Mouse (Mus musculus) kidney, embryonic 15.5 days (tissue): ENCODE measurements at regions not wholly inside any gene's neighbourhood (a gene's known extent, or its start where the extent isn't known, plus 50 kb on each side); places are given as distances from the start of the nearest gene placed in this dataset.

Source experiments
- ATAC-seq: fragments of 200-750 bp; cut with Nextera tagmentation; replicated peaks from 2 replicates; pipeline ENCODE4 v1.8.0; 2017; ENCODE audit warnings: moderate TSS enrichment; ENCODE audit not compliant: low FRiP score
- H3K27ac ChIP-seq: fragments of 300-500 bp; sonication (generic); 2 replicates; pipeline ENCODE4 v1.5.1; 2015; ENCODE audit warnings: mild to moderate bottlenecking, inconsistent platforms
- H3K27me3 ChIP-seq: fragments of 300-500 bp; sonication (generic); 2 replicates; pipeline ENCODE4 v1.6.1; 2015; ENCODE audit warnings: inconsistent platforms
- H3K36me3 ChIP-seq: fragments of 300-500 bp; sonication (generic); 2 replicates; pipeline ENCODE4 v1.6.1; 2015; ENCODE audit warnings: inconsistent platforms
- H3K4me1 ChIP-seq: fragments of 300-500 bp; sonication (generic); 2 replicates; pipeline ENCODE4 v1.6.1; 2015; ENCODE audit warnings: inconsistent platforms
- H3K4me2 ChIP-seq: fragments of 300-500 bp; sonication (generic); 2 replicates; pipeline ENCODE4 v1.6.1; 2015; ENCODE audit warnings: moderate library complexity, mild to moderate bottlenecking, inconsistent platforms
- H3K4me3 ChIP-seq: fragments of 300-500 bp; sonication (generic); replicated peaks from 2 replicates; pipeline ENCODE4 v1.5.1; 2015; ENCODE audit warnings: mild to moderate bottlenecking, inconsistent platforms
- H3K9ac ChIP-seq: fragments of 300-500 bp; sonication (generic); 2 replicates; pipeline ENCODE4 v1.6.1; 2015; ENCODE audit warnings: mild to moderate bottlenecking, inconsistent platforms
- H3K9me3 ChIP-seq: fragments of 300-500 bp; sonication (generic); replicated peaks from 2 replicates; pipeline ENCODE4 v1.6.1; 2016; ENCODE audit warnings: inconsistent platforms
- WGBS: fragments of 180-500 bp; shearing (Covaris S2); methylation state at CpG from one replicate; pipeline ENCODE4 v1.1.7; 2015; ENCODE audit warnings: mixed read lengths; 5-methylcytosine and 5-hydroxymethylcytosine counted together

GRCm38 (mm10) chr15:5464732-5465131 lies 220.7 kb upstream of the Ptger4 start:
- Histone ChIP-seq H3K27me3 (no peaks in the 10 kb centered on the region), H3K4me2 (no peak overlapping the region), H3K27ac (no peak overlapping the region), H3K36me3 (no peaks in the 10 kb centered on the region), H3K4me3 (no peak overlapping the region), H3K4me1 (no peaks in the 10 kb centered on the region), H3K9me3 (no peaks in the 10 kb centered on the region), H3K9ac (no peak overlapping the region)
- ATAC-seq = no peak
- WGBS = 93% methylated on average over 5 of the region's 5 CpGs

DNA sequence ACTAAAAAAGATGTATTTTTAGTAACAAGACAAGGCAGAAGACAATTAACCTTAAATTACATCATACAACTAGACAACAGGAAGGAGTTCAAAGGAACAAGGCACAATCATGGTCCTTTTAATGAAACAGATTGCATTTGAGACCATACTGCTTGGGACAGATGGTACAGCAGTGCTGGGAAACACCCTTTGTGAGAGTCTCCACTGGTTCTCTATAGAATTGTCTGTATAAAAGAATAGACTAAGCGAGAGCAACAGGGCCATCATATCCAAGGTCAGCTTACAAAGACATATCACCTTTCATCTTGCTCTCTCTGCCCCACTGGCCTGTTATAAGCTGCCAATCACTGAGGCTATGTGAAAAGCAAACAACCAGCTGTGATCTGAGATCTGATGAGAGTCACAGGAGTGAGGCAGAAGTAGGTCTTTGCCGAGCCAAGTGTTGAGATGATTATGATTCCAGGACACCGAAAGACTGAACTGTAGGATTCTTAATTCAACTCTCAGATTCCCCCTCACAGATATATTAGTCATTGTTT lies 224.6 kb upstream of the Ptger4 start:
- Histone ChIP-seq H3K27ac (no peak overlapping the region), H3K9ac (no peak overlapping the region), H3K4me3 (no peak overlapping the region), H3K4me2 (no peak overlapping the region), H3K36me3 (no peaks in the 10 kb centered on the region), H3K27me3 (no peaks in the 10 kb centered on the region), H3K9me3 (no peaks in the 10 kb centered on the region), H3K4me1 (no peaks in the 10 kb centered on the region)
- WGBS = 38% methylated on average over 3 of the region's 3 CpGs
- ATAC-seq = no peak

DNA sequence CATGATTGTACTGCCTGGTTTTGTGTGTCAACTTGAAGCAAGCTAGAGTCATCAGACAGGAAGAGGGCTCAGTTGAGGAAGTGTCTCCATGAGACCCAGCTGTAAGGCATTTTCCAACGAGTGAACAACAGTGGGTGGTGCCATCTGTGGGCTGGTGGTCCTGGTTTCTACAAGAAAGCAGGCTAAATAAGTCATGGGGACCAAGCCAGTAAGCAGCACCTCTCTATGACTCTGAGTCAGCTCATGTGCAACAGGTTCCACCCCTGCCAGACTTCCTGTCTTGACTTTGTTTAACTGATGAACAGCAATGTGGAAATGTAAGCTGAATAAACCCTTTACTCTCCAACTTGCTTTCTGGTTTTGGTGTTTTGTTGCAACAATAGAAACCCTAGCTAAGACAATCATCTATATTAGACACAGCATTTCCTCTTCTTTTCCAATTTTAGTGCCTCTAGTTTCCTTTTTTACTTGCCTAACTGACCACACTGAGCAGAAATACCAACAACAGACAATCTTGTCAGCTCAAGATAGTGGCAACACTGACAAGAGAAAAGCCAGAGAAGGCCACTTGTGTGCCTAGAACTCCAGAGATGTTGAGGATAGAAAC lies 231.5 kb upstream of the Ptger4 start:
- Histone ChIP-seq H3K4me2 (no peak overlapping the region), H3K36me3 (no peaks in the 10 kb centered on the region), H3K9ac (no peak overlapping the region), H3K9me3 (no peaks in the 10 kb centered on the region), H3K27ac (no peak overlapping the region), H3K4me3 (no peak overlapping the region), H3K27me3 (no peaks in the 10 kb centered on the region), H3K4me1 (no peaks in the 10 kb centered on the region)
- WGBS = 45% methylated on average over 1 of the region's 1 CpGs
- ATAC-seq = no peak

DNA sequence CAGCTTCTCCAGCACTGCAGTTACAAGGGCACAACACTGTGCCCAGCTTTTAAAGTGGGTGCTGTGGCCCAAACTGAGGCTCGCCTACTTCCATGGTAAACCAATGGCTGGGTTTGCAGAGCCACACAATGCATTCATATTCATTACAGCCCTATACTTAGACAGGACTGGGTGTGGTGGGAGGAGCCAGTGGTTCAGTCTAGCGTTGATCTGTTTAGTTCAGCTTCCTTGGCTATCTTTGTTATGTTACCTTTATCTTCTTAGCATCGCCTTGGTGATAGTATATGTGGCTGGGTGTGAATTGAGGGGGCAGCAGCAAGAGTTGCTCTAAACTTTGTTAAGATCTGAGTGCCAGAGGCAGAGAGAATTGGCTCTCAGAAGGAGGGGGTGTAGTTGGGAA lies 249.3 kb upstream of the Ptger4 start:
- Histone ChIP-seq H3K4me3 (no peak overlapping the region), H3K27ac (no peak overlapping the region), H3K9me3 (no peaks in the 10 kb centered on the region), H3K36me3 (no peaks in the 10 kb centered on the region), H3K4me1 (no peaks in the 10 kb centered on the region), H3K4me2 (no peak overlapping the region), H3K27me3 (no peaks in the 10 kb centered on the region), H3K9ac (no peak overlapping the region)
- 76% methylated on average over 3 of the region's 3 CpGs for WGBS
- no peak for ATAC-seq

GRCm38 (mm10) chr15:5495187-5495849 lies 251.3 kb upstream of the Ptger4 start:
- ATAC-seq = no peak

GRCm38 (mm10) chr15:5495954-5496353 lies 252.0 kb upstream of the Ptger4 start:
- H3K36me3 ChIP-seq = no peaks in the 10 kb centered on the region
- no peaks in the 10 kb centered on the region for H3K4me1 ChIP-seq
- H3K4me3 ChIP-seq = no peak overlapping the region
- no peak overlapping the region for H3K9ac ChIP-seq
- no peak overlapping the region for H3K27ac ChIP-seq
- no peaks in the 10 kb centered on the region for H3K9me3 ChIP-seq
- no peak for ATAC-seq
- H3K27me3 ChIP-seq = no peaks in the 10 kb centered on the region
- no peak overlapping the region for H3K4me2 ChIP-seq
- WGBS = 91% methylated on average over 2 of the region's 2 CpGs

More at GRCm38 (mm10) chr15:5495187-5495849, 251.3 kb upstream of the Ptger4 start:
- Histone ChIP-seq H3K27me3 (no peaks in the 10 kb centered on the region), H3K27ac (no peak overlapping the region), H3K4me3 (no peak overlapping the region), H3K4me1 (no peaks in the 10 kb centered on the region), H3K9ac (no peak overlapping the region), H3K36me3 (no peaks in the 10 kb centered on the region), H3K9me3 (no peaks in the 10 kb centered on the region), H3K4me2 (no peak overlapping the region)
- 84% methylated on average over 8 of the region's 8 CpGs for WGBS

DNA sequence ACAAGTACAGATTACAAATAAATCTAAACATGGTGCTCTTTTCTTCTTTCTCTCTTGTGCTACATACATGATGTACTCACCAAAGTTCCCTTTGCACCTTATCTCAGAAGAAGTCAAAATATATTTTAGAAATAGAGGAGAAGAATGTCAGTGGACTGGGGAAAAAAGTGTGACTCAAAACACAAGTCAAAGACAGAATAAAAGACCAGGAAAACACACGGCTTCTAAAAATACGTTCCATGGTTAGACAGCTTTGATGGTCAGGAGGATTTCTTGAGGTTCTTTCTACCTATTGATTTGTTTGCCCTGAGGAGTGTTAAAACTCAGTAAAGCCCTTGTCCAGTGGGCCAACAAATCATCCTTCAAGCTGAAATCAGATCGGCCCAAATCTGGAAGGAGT lies 260.5 kb upstream of the Ptger4 start:
- H3K4me3 ChIP-seq = no peak overlapping the region
- ATAC-seq = no peak
- no peak overlapping the region for H3K27ac ChIP-seq
- no peak overlapping the region for H3K4me2 ChIP-seq
- no peaks in the 10 kb centered on the region for H3K36me3 ChIP-seq
- H3K9ac ChIP-seq = no peak overlapping the region
- 44% methylated on average over 3 of the region's 3 CpGs for WGBS
- no peaks in the 10 kb centered on the region for H3K9me3 ChIP-seq
- no peaks in the 10 kb centered on the region for H3K4me1 ChIP-seq
- no peaks in the 10 kb centered on the region for H3K27me3 ChIP-seq

DNA sequence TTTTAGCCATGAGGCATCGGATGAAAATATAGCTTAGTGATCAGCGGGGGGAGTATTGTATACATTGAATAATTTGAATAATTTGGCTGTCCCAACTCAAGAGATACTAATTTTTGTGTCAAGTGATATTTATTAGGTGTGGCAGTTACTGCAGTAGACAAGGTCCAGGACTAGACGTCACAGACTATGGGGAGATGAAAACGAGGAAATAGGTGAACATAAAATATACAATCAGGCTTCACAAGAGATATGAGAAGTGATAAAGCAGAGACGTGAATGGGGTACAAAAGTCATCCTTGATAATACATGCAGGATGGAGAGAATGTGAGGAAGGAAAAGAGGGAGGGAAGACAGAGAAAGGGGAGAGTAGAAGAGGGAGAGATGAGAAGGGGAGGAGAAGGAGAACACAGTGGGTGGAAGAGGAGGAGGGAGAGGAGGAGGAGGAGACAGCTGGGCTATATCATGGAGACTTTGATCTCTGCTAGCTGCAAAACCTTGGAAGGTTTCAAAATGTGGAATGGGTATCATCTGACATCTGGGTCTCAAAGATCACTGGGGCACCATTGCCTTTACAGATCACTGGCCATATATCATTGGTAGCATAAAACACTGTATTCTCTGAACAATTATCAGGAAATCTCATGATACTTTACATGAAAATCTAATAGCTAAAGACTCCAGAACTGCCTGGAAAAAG lies 263.0 kb upstream of the Ptger4 start:
- H3K27me3 ChIP-seq = no peaks in the 10 kb centered on the region

GRCm38 (mm10) chr15:5507545-5507913 lies 263.5 kb upstream of the Ptger4 start:
- no peaks in the 10 kb centered on the region for H3K27me3 ChIP-seq
- no peaks in the 10 kb centered on the region for H3K9me3 ChIP-seq
- no peak overlapping the region for H3K4me2 ChIP-seq
- H3K27ac ChIP-seq = no peak overlapping the region
- H3K36me3 ChIP-seq = no peaks in the 10 kb centered on the region
- no peak for ATAC-seq
- H3K4me1 ChIP-seq = no peaks in the 10 kb centered on the region
- 70% methylated on average over 3 of the region's 3 CpGs for WGBS
- no peak overlapping the region for H3K4me3 ChIP-seq
- no peak overlapping the region for H3K9ac ChIP-seq

More for the DNA sequence above, 263.0 kb upstream of the Ptger4 start:
- H3K27ac ChIP-seq = no peak overlapping the region
- H3K4me2 ChIP-seq = no peak overlapping the region
- no peaks in the 10 kb centered on the region for H3K4me1 ChIP-seq
- no peak for ATAC-seq
- no peaks in the 10 kb centered on the region for H3K36me3 ChIP-seq
- H3K4me3 ChIP-seq = no peak overlapping the region
- H3K9ac ChIP-seq = no peak overlapping the region
- no peaks in the 10 kb centered on the region for H3K9me3 ChIP-seq
- 62% methylated on average over 5 of the region's 5 CpGs for WGBS

DNA sequence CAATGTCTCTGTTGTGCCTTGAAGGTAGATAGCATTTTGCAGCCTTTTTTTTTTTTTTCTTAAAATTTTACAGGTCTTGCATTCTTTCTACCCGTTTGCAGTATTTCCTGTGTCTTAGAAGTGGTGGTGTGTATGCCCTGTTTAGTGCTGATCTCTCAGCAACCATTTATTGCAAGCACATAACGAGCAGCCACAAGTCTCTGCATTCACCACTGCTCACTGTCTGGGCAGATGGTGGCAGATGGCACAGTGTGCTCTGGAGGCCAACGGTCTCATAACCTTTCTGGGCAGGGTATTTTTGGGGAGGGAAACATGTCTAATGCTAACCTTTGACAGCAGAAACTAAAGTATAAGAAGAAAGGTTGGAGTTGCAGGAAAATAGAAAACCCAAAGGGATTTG lies 266.1 kb upstream of the Ptger4 start:
- H3K36me3 ChIP-seq = no peaks in the 10 kb centered on the region
- no peaks in the 10 kb centered on the region for H3K4me1 ChIP-seq
- no peak overlapping the region for H3K27ac ChIP-seq
- no peaks in the 10 kb centered on the region for H3K27me3 ChIP-seq
- H3K4me3 ChIP-seq = no peak overlapping the region
- H3K9ac ChIP-seq = no peak overlapping the region
- no peaks in the 10 kb centered on the region for H3K9me3 ChIP-seq
- 41% methylated on average over 3 of the region's 3 CpGs for WGBS
- no peak for ATAC-seq
- no peak overlapping the region for H3K4me2 ChIP-seq

GRCm38 (mm10) chr15:5511046-5511445 lies 267.1 kb upstream of the Ptger4 start:
- WGBS = 79% methylated on average over 3 of the region's 3 CpGs
- no peak overlapping the region for H3K27ac ChIP-seq

GRCm38 (mm10) chr15:5512546-5512945 lies 268.6 kb upstream of the Ptger4 start:
- H3K36me3 ChIP-seq = no peaks in the 10 kb centered on the region
- no peaks in the 10 kb centered on the region for H3K9me3 ChIP-seq
- no peaks in the 10 kb centered on the region for H3K4me1 ChIP-seq
- H3K27me3 ChIP-seq = no peaks in the 10 kb centered on the region
- WGBS = 91% methylated on average over 5 of the region's 5 CpGs
- no peak overlapping the region for H3K4me2 ChIP-seq
- H3K4me3 ChIP-seq = no peak overlapping the region
- no peak overlapping the region for H3K9ac ChIP-seq
- no peak overlapping the region for H3K27ac ChIP-seq
- ATAC-seq = no peak

More at GRCm38 (mm10) chr15:5511046-5511445, 267.1 kb upstream of the Ptger4 start:
- no peaks in the 10 kb centered on the region for H3K27me3 ChIP-seq
- no peak overlapping the region for H3K9ac ChIP-seq
- H3K4me2 ChIP-seq = no peak overlapping the region
- no peaks in the 10 kb centered on the region for H3K36me3 ChIP-seq
- H3K4me3 ChIP-seq = no peak overlapping the region
- no peaks in the 10 kb centered on the region for H3K9me3 ChIP-seq
- no peaks in the 10 kb centered on the region for H3K4me1 ChIP-seq
- ATAC-seq = no peak
